Mouse (Mus musculus) spleen, adult 18-20 months (tissue): Measurements from ENCODE around the gene Slc9b2.

Source experiments
- DNase-seq, 2 experiments: peaks; one replicate each; pipeline ENCODE4 v3.0.0; 2022; ENCODE audit warnings: mixed read lengths in 2 of 2

Slc9b2 gene

GRCm38 (mm10) chr3:135307411-135308259, at the start of gene Slc9b2:
TSS of gene Slc9b2 (plus strand) at chr3:135307700.
- DNase-seq = peak in 1 of 2 experiments; percentile 13

GRCm38 (mm10) chr3:135258919-135259318, 48.6 kb upstream of the Slc9b2 start:
- no peak for DNase-seq

- DNase-seq = no peak
These were observed 47.3 kb upstream of the Slc9b2 start for GRCm38 (mm10) chr3:135260233-135260632.

GRCm38 (mm10) chr3:135268616-135269015, 38.9 kb upstream of the Slc9b2 start:
- DNase-seq = no peak

GRCm38 (mm10) chr3:135269391-135269990, 38.0 kb upstream of the Slc9b2 start:
- DNase-seq = no peak

GRCm38 (mm10) chr3:135272627-135273026, 34.9 kb upstream of the Slc9b2 start:
- no peak for DNase-seq

GRCm38 (mm10) chr3:135273047-135273446, 34.5 kb upstream of the Slc9b2 start:
- no peak for DNase-seq

GRCm38 (mm10) chr3:135280160-135280559, 27.3 kb upstream of the Slc9b2 start:
- no peak for DNase-seq

- peak; percentile 28 to 55 for DNase-seq
These were observed 26.7 kb upstream of the Slc9b2 start, which contains the start of gene Bdh2 for GRCm38 (mm10) chr3:135280669-135281415. TSS of gene Bdh2 (plus strand) at chr3:135281221.

- DNase-seq = no peak
These were observed 25.8 kb upstream of the Slc9b2 start for GRCm38 (mm10) chr3:135281701-135282100.

- no peak for DNase-seq
These were observed 22.2 kb upstream of the Slc9b2 start for GRCm38 (mm10) chr3:135285256-135285655.

- no peak for DNase-seq
These were observed 21.7 kb upstream of the Slc9b2 start for GRCm38 (mm10) chr3:135285807-135286206.

- DNase-seq = no peak
These were observed 19.3 kb upstream of the Slc9b2 start for GRCm38 (mm10) chr3:135288138-135288750.

GRCm38 (mm10) chr3:135289148-135289547, 18.4 kb upstream of the Slc9b2 start:
- no peak for DNase-seq

GRCm38 (mm10) chr3:135290249-135290894, 17.1 kb upstream of the Slc9b2 start:
- peak in 1 of 2 experiments; percentile 32 for DNase-seq

- no peak for DNase-seq
These were observed 13.8 kb upstream of the Slc9b2 start for GRCm38 (mm10) chr3:135293703-135294102.

- DNase-seq = no peak
These were observed 11.9 kb upstream of the Slc9b2 start for GRCm38 (mm10) chr3:135295559-135295958.

- DNase-seq = no peak
These were observed 8.9 kb upstream of the Slc9b2 start for GRCm38 (mm10) chr3:135298560-135298959.

- DNase-seq = no peak
These were observed 7.4 kb upstream of the Slc9b2 start for GRCm38 (mm10) chr3:135300081-135300480.

GRCm38 (mm10) chr3:135304060-135304459, 3.4 kb upstream of the Slc9b2 start:
- DNase-seq = no peak

- DNase-seq = no peak
These were observed 2.9 kb upstream of the Slc9b2 start for GRCm38 (mm10) chr3:135304566-135304965.

GRCm38 (mm10) chr3:135312916-135313491, 5.5 kb downstream of the Slc9b2 start:
- no peak for DNase-seq
